Mouse (Mus musculus) C2C12 (cell line): ENCODE data around the gene Rbm20.

Experiments used
- CTCF ChIP-seq: IDR thresholded peaks from one replicate; pipeline ENCODE4 v1.5.1; 2011; ENCODE audit not compliant: control insufficient read depth, insufficient read depth, insufficient read length
- MYOG ChIP-seq: IDR thresholded peaks from one replicate; pipeline ENCODE4 v1.6.1; 2011; ENCODE audit not compliant: control insufficient read depth, insufficient read length; ENCODE audit errors: extremely low read depth
- USF1 ChIP-seq: IDR thresholded peaks from one replicate; pipeline ENCODE4 v1.6.1; 2011; ENCODE audit warnings: low read depth, mild to moderate bottlenecking, control low read depth, moderate library complexity

- TF ChIP-seq CTCF, result no peak
- TF ChIP-seq MYOG, result no peak
- TF ChIP-seq USF1, result no peak
Measured at GRCm38 (mm10) chr19:53653624-53654467, 23.3 kb upstream of the Rbm20 start.
